Mouse (Mus musculus) megakaryocyte, embryonic 14.5 days (primary cell): ENCODE measurements around the gene Stard7.

Source experiments
- FLI1 ChIP-seq: IDR thresholded peaks from 2 replicates; pipeline ENCODE4 v1.6.1; 2012; ENCODE audit warnings: low read length, inconsistent platforms, mixed read lengths
- GATA1 ChIP-seq: IDR thresholded peaks from 3 replicates; pipeline ENCODE4 v1.6.1; 2012; ENCODE audit warnings: mixed read lengths, low read length, inconsistent platforms, borderline replicate concordance

DNA sequence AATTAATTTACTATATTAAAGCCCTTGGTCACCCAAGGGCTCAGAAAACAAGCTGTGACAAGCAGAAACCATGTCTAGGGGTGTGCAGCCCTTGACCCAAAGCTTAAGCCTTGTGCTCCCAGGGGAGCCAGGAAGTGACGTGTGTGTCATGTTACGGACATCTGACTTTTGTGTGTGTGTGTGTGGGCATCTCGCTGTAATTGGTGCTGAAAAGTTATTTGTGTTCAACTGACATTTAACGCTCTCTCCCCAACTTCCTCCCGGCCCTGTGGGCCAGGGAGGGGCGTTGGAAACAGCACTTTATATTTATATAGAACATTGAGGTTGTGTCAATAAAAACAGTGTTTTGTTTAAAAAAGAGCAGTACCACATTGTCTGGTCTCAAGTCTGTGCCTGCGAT, 68.0 kb downstream of the Stard7 start:
- TF ChIP-seq GATA1 (no peak), FLI1 (no peak)
